Mouse (Mus musculus) megakaryocyte, embryonic 14.5 days (primary cell): ENCODE measurements around the gene Krt87. TPM values are rescaled to one million over a fixed set of nuclear protein-coding genes. Genes with fewer than 3 reads are reported as not detected.

Experiments
- H3K27me3 ChIP-seq: replicated peaks from 2 replicates; pipeline ENCODE3; 2012; ENCODE audit warnings: inconsistent platforms
- H3K36me3 ChIP-seq: replicated peaks from 2 replicates; pipeline ENCODE3; 2012; ENCODE audit warnings: low read length, inconsistent platforms, mixed read lengths
- H3K4me1 ChIP-seq: 2 replicates; pipeline ENCODE4 v1.6.1; 2012; ENCODE audit warnings: inconsistent platforms
- H3K4me3 ChIP-seq: replicated peaks from 2 replicates; pipeline ENCODE3; 2012; ENCODE audit warnings: moderate library complexity, mild to moderate bottlenecking, inconsistent platforms
- H3K9me3 ChIP-seq: 2 replicates; pipeline ENCODE4 v1.6.1; 2012; ENCODE audit warnings: inconsistent platforms
- FLI1 ChIP-seq: IDR thresholded peaks from 2 replicates; pipeline ENCODE4 v1.6.1; 2012; ENCODE audit warnings: low read length, inconsistent platforms, mixed read lengths
- GATA1 ChIP-seq: IDR thresholded peaks from 3 replicates; pipeline ENCODE4 v1.6.1; 2012; ENCODE audit warnings: mixed read lengths, low read length, inconsistent platforms, borderline replicate concordance
- polyA plus RNA-seq: library from polyadenylated mRNA; stranded (reverse); fragments of >175 nt; gene quantifications from 2 replicates; pipeline ENCODE4 v1.2.3, GENCODE M21; 2012; ENCODE audit warnings: low replicate concordance; ENCODE audit not compliant: insufficient read depth

Gene Krt87
- polyA plus RNA-seq, 1 experiment: not detected

DNA sequence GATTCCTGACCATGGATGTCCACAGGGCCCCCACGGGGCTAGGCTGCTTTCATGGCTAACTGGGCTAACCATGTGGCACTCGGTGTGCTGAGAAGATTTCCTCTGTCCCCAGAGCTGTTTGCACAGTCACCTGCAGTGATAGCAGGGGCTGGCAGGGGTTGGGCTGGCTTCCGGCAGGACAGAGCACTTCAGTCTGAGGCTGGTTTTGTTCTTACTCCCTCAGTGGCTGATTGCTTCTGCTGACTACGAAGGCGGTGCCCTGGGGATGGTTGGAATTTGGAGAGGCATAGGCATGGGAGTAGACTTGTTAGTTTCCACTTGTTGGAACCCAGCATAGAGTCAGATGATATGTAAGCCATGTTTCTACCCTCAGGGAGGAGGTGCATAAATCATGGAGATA is 13.7 kb downstream of the Krt87 start:
- Histone ChIP-seq H3K27me3 (peaks cover 69% of the 10 kb centered on the region), H3K9me3 (no peaks in the 10 kb centered on the region), H3K4me3 (no peak overlapping the region), H3K4me1 (no peaks in the 10 kb centered on the region), H3K36me3 (no peaks in the 10 kb centered on the region)
- TF ChIP-seq FLI1 (no peak), GATA1 (no peak)

DNA sequence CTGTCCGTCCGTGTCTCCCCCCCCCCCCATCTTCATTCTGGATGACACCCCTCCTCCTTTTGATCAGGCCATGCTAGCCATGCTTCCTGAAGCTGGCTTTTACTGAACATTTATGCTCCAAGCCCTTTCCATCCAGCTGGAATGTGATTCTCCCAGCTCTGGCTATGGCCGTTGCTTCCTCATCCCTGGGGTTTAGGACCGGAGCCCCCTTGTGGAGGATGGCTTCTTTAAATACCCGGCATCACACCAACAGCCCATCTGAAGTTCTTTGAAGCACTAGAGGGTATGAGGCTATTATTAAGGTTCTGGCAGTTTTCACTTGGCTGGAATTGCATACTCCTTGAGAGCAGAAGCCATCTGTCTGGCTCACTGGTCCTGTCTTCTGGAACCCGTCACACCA is 17.7 kb downstream of the Krt87 start:
- no peak for TF ChIP-seq FLI1
- TF ChIP-seq GATA1: no peak
- H3K4me3 ChIP-seq: no peak overlapping the region
- H3K4me1 ChIP-seq: peaks cover 5% of the 10 kb centered on the region; the same call in 1 of the 2 replicates
- peaks cover 68% of the 10 kb centered on the region for H3K27me3 ChIP-seq
- no peaks in the 10 kb centered on the region for H3K36me3 ChIP-seq
- H3K9me3 ChIP-seq: no peaks in the 10 kb centered on the region

DNA sequence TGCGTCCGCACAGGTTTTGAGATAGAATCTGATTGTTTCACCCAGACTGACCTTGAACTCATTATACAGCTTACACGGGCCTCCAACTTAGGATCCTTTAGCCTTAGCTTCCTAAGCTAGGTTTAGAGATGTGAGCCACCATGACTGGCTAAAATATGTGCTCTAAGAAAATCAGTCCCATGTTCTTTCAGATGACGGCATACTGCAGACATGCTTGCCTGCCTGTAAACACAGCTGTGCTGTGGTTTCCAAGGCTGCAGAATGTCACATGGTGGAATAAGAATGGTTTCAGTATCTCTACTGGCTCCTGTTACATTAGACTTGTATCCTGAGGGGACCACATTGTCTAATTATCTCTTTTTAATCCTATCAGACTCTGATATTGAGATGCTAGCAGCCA is 19.7 kb downstream of the Krt87 start:
- no peak for TF ChIP-seq FLI1
- TF ChIP-seq GATA1: no peak
- Histone ChIP-seq H3K4me3 (no peak overlapping the region), H3K27me3 (peaks cover 78% of the 10 kb centered on the region), H3K9me3 (no peaks in the 10 kb centered on the region), H3K4me1 (peaks cover 5% of the 10 kb centered on the region; the same call in 1 of the 2 replicates), H3K36me3 (no peaks in the 10 kb centered on the region)

DNA sequence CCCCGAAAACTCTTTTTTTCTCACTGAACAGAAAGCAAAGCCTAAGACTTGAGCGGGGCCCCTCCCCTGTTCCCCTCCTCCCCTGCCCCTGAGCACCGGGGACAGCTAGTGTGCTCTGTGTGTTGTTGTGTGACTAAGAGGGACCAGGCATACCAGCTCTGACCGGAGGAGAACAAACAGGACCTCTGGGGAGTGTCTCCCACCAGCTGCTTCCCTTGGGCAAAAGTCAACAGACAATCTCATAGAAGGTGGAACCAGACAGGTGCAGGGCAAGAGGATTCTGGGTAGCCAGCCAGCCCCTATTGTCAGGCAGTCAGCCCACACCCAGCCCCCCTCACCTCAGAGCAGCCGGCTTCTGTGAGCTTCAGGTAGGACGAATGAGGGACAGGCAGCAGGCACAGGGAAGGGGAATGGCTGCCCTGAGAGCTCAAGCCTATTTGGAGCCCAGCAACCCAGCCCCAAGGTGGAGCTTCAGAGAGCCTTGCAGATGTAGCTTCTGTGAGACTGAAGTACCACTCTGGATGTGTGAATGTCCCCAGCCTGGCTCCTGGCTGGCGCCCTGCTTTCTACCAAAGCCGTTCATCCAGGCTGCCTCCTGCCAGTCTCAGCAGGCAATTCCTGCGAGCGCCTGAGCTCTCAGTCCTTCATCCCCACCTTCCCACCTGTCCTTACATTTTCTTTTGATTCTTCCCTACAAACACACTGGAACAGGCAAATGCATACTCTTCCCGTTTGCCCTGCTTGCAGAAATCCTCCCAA is 23.6 kb downstream of the Krt87 start:
- Histone ChIP-seq H3K36me3 (no peaks in the 10 kb centered on the region), H3K27me3 (peaks cover 88% of the 10 kb centered on the region), H3K9me3 (no peaks in the 10 kb centered on the region), H3K4me1 (peaks cover 5% of the 10 kb centered on the region; the same call in 1 of the 2 replicates), H3K4me3 (no peak overlapping the region)
- TF ChIP-seq FLI1: no peak
- TF ChIP-seq GATA1: no peak

DNA sequence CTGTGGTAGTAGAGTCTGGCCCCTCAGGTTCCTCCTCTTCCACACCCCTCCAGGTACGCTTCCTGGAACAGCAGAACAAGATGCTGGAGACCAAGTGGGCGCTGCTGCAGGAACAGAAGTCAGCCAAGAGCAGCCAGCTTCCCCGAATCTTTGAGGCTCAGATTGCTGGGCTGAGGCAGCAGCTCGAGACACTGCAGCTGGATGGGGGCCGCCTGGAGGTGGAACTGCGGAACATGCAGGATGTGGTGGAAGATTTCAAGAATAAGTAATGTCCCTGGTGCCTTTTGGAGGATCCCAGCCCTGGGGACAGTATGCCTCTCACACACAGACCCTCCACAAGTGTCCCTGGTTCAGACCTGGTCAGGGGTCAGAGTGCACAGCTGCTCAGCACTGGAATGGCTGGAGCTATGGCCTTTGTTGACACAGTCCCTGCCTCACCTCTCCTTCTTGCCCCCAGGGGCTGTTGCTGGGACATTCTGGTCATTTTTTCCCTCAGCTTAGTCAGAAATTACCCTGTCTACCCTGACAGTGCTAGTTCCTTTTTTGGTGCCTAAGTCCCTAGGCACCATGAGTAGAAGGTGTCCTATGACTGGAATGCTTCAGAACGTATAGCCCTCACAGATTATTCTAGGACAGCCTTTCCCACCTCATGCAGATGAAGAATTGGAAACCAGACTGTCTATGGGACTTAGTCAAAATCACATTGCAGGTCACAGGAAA is 24.5 kb downstream of the Krt87 start:
- Histone ChIP-seq H3K36me3 (no peaks in the 10 kb centered on the region), H3K4me1 (peaks cover 5% of the 10 kb centered on the region; the same call in 1 of the 2 replicates), H3K4me3 (no peak overlapping the region), H3K9me3 (no peaks in the 10 kb centered on the region), H3K27me3 (peaks cover 82% of the 10 kb centered on the region)
- TF ChIP-seq GATA1: no peak
- no peak for TF ChIP-seq FLI1

DNA sequence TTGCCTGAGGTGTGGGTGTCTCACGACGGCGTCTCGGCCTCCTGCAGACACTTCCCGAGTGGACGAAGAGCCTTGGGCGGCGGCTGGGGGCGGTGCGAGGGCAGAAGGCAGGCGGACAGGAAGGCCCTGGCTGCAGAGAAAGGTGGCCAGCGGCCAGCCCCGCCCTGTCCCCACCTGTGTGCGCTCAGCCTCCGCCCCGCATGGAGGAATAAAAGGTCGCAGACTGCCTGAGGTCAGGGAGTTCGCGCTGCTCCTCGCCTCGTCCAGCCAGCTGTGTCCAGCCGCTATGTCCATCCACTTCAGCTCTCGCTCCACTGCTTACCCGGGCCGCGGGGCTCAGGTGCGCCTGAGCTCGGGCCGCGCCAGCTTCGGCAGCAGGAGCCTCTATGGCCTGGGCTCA is 26.4 kb downstream of the Krt87 start:
- Histone ChIP-seq H3K36me3 (no peaks in the 10 kb centered on the region), H3K4me3 (no peak overlapping the region), H3K4me1 (peaks cover 14% of the 10 kb centered on the region), H3K9me3 (no peaks in the 10 kb centered on the region), H3K27me3 (peaks cover 75% of the 10 kb centered on the region)
- no peak for TF ChIP-seq FLI1
- TF ChIP-seq GATA1: no peak

DNA sequence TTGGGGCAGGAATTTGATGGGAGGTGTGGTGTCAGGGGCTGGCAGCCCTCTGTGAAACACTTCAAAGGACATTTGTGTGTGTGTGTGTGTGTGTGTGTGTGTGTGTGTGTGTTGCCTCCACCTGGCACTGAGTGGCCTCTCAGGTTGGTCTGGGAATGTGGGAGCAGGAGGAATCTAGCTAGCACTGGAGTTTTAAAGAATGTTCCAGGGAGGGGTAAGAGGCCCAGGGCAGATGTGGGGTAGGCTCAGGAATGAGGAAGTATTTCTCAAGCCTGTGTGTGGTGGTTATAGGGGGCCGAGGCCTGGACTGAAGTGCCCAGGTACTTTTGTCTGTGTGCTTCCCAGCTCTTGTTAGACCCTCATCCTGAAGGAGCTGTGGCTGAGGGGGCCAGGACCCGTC is 27.8 kb downstream of the Krt87 start, which contains the start of gene Krt7:
Gene Krt7 (plus strand): TSS at position 269 of the 400 bp plus-strand sequence.
- H3K27me3 ChIP-seq: peaks cover 72% of the 10 kb centered on the region
- no peaks in the 10 kb centered on the region for H3K9me3 ChIP-seq
- H3K4me3 ChIP-seq: no peak within 1 kb of the TSS
- no peaks in the 10 kb centered on the region for H3K36me3 ChIP-seq
- H3K4me1 ChIP-seq: peaks cover 15% of the 10 kb centered on the region
- TF ChIP-seq FLI1 (no peak), GATA1 (no peak)

DNA sequence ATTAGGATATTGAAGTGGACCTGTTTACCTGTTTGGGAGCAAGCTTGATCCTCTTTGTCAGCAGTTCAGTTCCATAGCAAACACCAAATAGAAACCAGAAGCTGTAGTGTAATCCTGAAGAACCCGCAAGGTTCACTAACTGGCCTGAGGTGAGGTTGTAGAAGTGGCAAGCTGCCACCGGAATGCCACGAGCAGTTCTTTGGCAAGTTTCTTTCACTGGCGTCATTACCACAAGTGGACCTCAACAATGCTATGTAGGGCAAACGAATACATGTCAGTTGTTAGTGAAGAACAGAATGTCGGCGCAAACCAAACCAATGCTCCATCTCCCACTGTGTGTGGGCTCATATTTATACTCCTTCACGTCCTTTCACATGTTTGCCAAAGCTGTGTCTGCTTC is 40.3 kb downstream of the Krt87 start:
- Histone ChIP-seq H3K9me3 (no peaks in the 10 kb centered on the region), H3K36me3 (no peaks in the 10 kb centered on the region), H3K4me1 (peaks cover 9% of the 10 kb centered on the region), H3K4me3 (no peak overlapping the region), H3K27me3 (peaks cover 53% of the 10 kb centered on the region)
- no peak for TF ChIP-seq GATA1
- no peak for TF ChIP-seq FLI1

DNA sequence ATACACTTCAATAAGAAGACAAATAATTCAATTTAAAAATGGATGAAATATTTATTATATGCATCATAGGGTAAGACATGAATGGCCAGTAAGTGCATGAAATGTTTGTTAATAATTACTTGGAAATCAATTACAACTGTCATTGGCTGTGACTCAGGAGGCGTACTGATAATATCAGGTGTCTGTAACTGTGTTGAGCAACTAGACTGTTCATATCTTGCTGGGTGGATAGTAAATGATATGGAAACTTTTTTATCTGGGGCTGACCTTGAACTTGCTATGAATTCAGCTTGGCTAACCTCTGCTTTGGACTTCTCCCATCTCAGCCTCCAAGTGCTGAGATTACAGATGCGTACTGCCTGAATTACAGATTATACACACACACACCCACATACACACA is 40.9 kb downstream of the Krt87 start:
- Histone ChIP-seq H3K36me3 (no peaks in the 10 kb centered on the region), H3K4me3 (no peak overlapping the region), H3K4me1 (peaks cover 9% of the 10 kb centered on the region), H3K27me3 (peaks cover 56% of the 10 kb centered on the region), H3K9me3 (peaks cover 5% of the 10 kb centered on the region; the same call in 1 of the 2 replicates)
- TF ChIP-seq FLI1 (no peak), GATA1 (no peak)

DNA sequence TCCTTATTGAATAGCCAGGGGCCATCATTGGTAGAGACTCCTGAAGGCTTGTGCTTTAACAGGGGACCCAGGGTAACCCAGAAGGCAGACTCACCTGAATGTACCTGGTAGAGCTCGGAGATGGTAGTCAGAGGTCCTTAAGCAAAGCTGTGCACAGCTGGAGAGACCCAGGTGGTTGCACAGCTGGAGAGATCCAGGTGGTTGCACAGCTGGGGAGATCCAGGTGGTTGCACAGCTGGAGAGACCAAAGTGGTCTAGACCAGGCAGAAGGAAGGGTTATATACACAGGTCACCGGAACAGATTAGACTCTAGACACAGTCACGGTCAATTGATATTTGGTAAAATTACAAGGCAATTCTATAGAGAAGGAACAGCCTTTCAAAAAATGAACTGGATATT is 41.7 kb downstream of the Krt87 start:
- Histone ChIP-seq H3K4me3 (no peak overlapping the region), H3K36me3 (no peaks in the 10 kb centered on the region), H3K4me1 (peaks cover 9% of the 10 kb centered on the region), H3K27me3 (peaks cover 59% of the 10 kb centered on the region), H3K9me3 (peaks cover 8% of the 10 kb centered on the region; the same call in 1 of the 2 replicates)
- TF ChIP-seq FLI1: no peak
- no peak for TF ChIP-seq GATA1
